Mouse (Mus musculus): ENCODE data around the gene Zfp580.

- TF ChIP-seq CTCF (IDR thresholded peaks at IDR 0.05; ENCODE audit: borderline replicate concordance, insufficient read depth, low read length) (no peak), POLR2A (IDR thresholded peaks at IDR 0.05; ENCODE audit: low read depth, low read length) (0 out of 2 replicates have a peak, but pooled peaks have one; percentile 16)
These were observed 1.6 kb downstream of the Zfp580 start for GRCm38 (mm10) chr7:5052931-5053343.
